Mouse (Mus musculus): ENCODE results near the gene Glra1. TPM values are rescaled to one million over a fixed set of nuclear protein-coding genes. Genes with fewer than 3 reads are reported as not detected.
"Not testable (repeated sequence)": the region's sequence is repeated elsewhere in the genome, so short reads cannot be mapped to it uniquely, and the experiment has no call there.

Glra1 gene
- total RNA-seq (2015) (not detected in 2 replicates), total RNA-seq (2017) (not detected in 2 replicates)

GRCm38 (mm10) chr11:55607808-55608523 is at the start of gene Glra1:
Gene Glra1, minus strand, starts transcription at chr11:55608198.
- peak; percentile 100 for ATAC-seq (replicated peaks; ENCODE audit: poor library complexity)

GRCm38 (mm10) chr11:55636961-55637360 is 29.0 kb upstream of the Glra1 start:
- no peak for ATAC-seq (replicated peaks; ENCODE audit: poor library complexity)

DNA sequence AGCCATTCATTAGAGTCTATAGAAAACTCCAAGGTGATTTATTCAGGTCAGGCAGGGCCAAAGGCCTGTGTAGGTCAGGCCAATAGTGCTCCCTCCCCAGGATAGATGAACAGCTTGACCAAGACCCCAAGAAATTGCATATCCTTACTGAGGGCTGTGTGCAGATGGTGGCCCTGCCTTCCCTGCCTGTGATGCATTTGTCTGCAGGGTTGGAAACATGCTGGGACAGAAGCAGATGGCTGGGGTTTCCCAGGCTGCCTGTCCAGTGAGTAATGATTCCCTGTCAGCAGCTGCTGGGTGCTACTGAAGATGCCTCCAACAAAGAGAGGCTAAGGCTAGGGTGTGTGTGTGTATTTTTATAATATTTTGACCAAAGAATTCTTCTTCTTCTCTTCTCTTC is 25.9 kb upstream of the Glra1 start:
- ATAC-seq (replicated peaks; ENCODE audit: poor library complexity), result no peak

- ATAC-seq (replicated peaks; ENCODE audit: poor library complexity), result not testable (repeated sequence)
These were observed 6.6 kb upstream of the Glra1 start for GRCm38 (mm10) chr11:55614631-55615030.

DNA sequence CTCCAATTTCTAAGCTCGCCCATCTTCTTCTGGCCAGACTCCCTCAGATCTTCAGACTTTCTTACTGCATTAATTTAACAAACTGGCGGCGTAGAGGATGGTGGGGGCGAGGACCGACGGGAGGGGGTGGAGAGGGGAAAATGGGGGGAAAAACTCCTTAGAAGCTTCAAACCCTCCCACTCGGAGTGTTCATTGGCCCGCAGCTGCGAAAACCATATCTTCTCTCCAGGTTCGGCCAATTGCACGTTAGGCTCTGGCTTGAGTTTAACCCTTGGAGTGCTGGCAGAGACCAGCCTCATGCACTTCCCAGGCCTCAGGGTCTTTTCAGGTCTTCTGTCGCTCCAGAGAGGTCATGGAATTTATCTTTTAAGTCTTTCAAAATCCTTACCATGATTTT is 524 bp upstream of the Glra1 start:
- no peak for ATAC-seq (replicated peaks; ENCODE audit: poor library complexity)

DNA sequence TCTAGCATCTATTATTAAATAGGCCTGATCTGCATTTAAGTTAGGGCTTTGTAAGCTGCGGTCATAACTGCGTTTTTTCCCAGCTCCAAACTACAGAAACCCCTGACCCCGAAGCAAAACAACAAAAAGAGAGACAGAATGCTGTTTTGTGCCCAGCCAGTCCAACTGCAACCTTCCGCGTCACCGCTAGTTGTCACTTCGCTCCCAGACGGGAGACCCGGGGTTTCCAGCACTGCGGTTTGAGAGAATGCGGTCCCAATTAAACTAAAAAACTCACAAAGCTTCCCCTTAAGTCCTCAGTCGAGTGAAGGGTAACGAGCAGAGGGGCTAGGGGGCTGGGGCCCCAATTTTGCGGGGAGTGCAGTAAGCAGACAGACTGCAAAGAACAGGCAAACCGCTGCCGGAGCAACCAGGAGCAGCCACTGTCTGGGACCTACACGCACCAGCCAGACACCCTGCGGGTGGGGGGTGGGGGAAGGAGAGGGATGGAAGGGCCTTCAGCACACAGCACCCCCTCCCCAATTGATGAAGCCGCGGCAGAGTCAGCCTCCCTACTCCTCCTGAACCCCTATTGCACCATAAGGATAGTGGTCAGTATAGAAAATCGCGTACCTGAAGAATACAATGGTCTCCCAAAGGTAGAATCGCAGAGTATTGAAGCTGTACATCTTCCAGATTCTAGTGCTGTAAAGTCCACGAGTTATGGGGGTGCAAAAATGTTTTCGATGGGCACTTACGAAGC is 761 bp downstream of the Glra1 start:
- peak; percentile 14; the same call in 1 of the 2 replicates for ATAC-seq (replicated peaks; ENCODE audit: poor library complexity)

DNA sequence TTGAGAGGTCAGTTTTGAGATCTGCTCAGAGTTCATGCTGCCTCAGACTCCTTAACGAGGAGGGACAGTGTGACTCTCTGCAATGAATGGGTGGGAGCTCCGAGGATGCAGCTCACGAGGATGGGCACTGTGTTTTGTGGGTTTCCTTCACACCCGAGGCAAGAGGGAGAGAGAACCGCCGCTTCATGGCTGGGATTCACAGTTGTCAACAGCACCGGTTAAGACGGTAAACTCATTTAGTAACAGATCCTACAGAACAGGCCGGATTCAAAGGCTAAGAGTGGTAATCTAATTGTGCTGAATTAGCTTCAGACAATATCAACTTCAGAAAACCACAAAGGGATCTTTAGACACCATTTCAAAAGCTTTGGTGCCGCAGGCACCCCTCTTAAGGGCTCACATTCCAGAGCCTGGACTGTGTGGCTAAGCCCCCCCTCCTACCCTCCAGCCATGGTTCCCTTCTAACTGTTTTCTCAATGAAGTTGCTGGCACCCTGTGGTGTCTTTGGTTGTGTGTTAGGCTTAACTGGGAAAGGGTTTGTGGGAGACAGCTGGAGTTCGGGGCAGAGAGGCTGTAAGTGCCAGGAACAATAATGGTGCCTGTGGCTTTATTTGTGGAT is 6.4 kb downstream of the Glra1 start:
- no peak for ATAC-seq (replicated peaks; ENCODE audit: poor library complexity)

DNA sequence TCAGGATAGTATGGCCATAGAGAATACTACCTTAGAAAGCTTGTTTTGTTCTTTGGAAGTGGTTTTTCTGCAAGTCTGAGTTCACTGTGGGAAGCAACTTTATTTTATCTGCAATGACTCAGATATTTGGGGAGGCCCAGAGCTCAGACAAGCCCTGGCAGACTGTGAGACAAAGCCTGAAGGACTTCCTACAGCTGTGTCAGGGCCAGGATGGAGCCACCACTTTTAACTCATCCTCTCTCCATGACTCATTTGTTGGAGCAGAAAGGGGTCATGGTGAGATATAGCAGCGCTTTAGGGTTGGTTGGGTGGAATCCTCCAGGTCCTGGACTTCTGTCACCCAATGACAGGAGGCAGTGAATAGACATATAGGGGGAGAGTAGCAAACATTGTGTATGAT is 12.3 kb downstream of the Glra1 start:
- ATAC-seq (replicated peaks; ENCODE audit: poor library complexity), result no peak

GRCm38 (mm10) chr11:55594411-55594810 is 13.6 kb downstream of the Glra1 start:
- no peak for ATAC-seq (replicated peaks; ENCODE audit: poor library complexity)

DNA sequence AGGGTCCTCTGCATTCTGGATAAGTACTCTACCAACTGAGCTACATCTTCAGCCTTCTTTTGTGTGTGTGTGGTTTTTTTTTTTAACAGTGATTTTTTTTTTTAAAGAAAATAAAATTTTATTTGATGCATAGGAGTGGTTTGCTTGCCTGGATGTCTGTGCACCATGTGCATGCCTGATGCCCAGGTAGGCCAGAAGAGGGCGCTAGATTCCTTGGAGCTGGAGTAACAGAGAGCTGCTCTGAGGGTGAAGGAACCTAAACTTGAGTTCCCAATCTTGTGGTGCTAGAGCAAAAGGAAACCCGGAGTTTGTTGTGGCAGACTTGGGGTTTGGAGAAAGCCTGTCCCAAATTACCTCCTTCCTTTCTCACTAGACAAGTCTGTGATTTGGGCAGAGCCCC is 16.8 kb downstream of the Glra1 start:
- ATAC-seq (replicated peaks; ENCODE audit: poor library complexity), result no peak

DNA sequence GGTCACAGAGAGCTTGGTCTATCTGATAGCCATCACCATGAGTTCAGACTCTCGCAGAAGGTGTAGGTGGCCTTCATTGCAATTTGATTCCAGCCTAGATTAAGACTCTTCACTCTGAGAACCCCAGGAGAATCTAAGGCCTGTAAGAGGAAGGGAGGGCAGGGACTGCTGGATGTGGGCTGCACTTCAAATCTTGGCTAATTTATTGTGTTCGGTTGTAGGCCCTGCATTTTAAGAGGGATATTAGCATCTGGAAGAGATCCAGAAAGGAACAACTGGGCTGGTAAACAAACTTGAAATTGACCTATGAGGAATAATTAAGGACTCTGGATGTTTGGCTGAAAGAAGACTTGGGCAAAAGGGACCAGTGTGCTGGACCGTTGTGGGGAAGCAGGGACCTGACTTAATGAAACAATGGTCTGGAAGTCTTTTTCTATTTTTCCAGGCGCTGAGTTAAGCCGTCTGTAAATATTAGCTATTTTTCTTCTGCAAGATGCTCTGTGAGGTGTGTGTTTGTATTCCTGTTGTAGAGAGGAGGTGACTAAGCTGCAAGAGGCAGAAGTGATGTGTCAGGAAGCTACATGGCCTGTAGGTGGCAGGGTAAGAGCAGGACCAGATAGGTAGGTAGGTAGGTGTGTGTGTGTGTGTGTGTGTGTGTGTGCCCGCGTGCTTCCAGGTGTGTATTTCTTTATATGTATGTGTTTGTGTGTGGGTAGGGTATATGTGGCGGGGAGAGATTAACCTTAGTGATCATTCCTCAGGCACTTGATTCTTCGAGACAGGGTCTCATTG is 18.4 kb downstream of the Glra1 start:
- no peak for ATAC-seq (replicated peaks; ENCODE audit: poor library complexity)

GRCm38 (mm10) chr11:55574397-55574796 is 33.6 kb downstream of the Glra1 start:
- ATAC-seq (replicated peaks; ENCODE audit: poor library complexity), result no peak

GRCm38 (mm10) chr11:55571144-55571543 is 36.9 kb downstream of the Glra1 start:
- 0 out of 2 replicates have a peak, but pooled peaks have one; percentile 37 for ATAC-seq (replicated peaks; ENCODE audit: poor library complexity)

DNA sequence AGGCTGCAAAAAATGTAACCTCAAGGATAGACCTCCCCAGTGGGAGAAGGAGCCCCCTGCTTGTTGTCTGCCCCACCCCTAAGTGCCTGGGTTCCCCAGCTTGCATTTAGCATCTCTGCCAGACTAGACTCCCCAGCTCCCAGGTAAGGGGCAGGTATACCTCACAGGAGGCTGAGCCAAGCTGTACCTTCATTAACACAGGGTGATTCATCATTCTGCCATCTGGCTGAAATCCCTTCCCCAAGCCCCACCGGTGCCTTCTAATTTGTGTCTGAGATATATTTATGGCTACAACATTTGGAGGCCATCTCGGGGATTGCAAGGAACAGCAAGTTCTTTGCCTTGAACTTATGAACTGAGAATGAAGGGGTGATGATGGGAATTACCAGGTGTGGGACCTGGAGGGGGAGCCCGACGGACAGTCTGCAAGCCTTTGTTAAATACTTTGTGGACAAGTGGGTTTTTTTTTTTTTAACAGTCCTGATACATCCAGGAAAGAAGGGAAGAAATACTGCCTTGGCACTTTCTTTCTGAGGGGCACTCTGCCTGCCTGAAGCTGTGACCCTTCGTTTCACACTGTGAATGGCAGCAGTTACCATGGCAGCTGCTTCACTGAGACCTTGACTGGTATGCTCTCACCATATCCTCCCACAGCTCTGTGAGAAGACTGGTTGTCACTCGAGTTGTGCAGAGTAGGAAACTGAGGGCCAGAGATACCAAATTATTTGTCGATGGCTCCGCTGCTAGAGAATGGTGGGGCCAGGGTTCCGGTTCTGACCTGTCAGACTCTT is 41.5 kb downstream of the Glra1 start:
- ATAC-seq (replicated peaks; ENCODE audit: poor library complexity), result no peak

DNA sequence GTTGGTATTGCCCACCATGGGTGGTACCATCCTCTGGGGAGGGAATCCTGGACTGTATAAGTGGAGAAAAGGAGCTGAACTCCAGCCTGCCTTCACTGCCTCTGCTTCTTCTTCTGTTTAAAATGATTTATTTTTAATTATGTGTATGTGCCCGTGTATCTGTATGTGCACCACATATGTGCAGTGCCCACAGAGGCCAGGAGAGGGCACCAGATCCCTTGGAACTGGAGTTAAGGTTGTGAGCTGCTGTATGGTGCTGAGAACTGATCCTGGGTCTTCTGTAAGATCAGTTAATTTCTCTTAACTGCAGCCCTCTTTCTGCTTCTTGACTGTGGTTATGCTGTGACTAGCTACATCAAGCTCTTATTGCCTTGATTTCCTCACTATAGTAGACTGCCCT is 62.3 kb downstream of the Glra1 start:
- ATAC-seq (replicated peaks; ENCODE audit: poor library complexity), result no peak

DNA sequence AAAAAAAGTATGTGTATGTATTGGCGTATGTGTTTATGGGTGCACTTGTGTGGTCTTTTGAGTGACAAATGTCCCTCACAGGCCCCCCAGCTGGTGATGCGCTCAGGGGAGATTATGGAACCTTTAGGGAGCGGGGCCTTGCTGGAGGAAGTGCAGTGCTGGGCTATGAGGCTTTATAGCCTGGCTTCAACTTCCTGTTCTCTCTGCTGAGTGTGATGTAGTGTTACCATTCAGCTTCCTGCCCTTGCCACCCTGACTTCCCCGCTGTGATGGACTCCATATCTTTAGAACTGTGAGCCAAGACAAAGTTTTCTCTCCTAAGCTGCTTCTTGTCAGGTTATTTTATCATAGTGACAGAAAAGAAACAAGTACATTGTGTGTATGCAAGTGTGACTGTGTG is 65.3 kb downstream of the Glra1 start:
- no peak for ATAC-seq (replicated peaks; ENCODE audit: poor library complexity)

DNA sequence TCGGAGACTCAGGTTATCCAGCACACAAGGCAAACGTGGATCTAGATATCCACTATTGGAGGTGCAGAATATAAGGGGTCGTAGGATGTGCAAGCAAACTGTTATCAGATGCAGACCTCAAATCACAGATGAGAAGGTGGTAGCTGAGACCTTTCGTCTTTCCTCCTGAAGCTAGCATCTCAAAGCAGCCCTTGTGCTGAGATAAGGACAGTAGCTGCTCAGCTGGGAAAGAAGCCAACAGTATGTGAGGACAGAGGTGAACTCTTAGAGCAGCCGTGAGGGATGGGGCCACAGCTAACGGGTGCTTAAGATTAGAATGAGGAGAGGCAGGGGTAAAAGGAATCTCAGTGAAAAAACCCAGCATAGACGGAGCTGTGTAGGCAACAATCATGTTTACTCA is 65.9 kb downstream of the Glra1 start:
- no peak for ATAC-seq (replicated peaks; ENCODE audit: poor library complexity)

- ATAC-seq (replicated peaks; ENCODE audit: poor library complexity), result no peak
These were observed 73.2 kb downstream of the Glra1 start for GRCm38 (mm10) chr11:55534766-55535165.

GRCm38 (mm10) chr11:55533378-55533777 is 74.6 kb downstream of the Glra1 start:
- no peak for ATAC-seq (replicated peaks; ENCODE audit: poor library complexity)

GRCm38 (mm10) chr11:55530741-55531140 is 77.3 kb downstream of the Glra1 start:
- ATAC-seq (replicated peaks; ENCODE audit: poor library complexity), result peak; percentile 90

Measured in megakaryocyte progenitor cell, adult 5-6 weeks (primary cell).